Mouse (Mus musculus) brain, adult 2 months (tissue): ENCODE data around the gene Oosp1.

Source experiments
- DNase-seq: peaks from one replicate; pipeline ENCODE4 v3.0.0; 2011; ENCODE audit warnings: low read depth, low spot score

Gene Oosp1

DNA sequence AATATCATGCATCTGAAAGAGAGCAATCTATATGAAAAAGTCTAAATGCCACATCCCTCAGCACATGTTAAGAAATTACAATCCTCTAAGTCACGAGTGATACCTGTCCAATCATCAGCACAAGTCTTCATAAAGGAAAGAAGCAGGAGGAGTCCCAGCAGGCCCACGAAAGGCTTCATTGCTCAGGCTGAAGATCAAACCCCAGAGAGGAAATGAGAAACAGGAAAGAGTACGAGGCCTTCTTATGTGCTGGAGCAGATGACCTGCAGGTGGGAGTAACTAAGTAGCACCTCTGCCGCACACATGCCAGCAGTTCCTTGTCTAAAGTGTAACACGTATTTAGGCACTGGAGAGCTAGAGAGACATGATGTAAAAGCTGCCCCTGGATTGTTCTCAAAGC, at the start of gene Oosp1:
TSS of gene Oosp1 (minus strand) at position 312 of the 400 bp plus-strand sequence.
- DNase-seq = no peak

DNA sequence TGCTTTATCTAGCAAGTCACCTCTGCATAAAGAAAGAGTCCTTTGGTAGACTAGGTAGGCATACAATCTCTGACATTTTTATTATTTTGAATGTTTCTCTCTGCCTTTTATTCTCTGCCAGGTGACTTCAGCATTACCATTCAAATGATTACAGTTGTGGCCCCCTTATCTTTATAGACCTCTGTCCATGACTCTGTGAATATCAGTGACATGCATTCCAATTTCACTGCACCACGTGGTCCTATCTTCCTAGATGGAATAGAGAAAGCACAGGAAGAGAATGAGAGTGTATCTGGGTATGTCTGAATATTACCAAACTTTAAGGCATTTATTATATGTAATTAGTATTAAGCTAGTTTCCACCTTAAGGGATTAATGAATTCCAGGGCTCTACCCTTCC, 45.5 kb upstream of the Oosp1 start:
- DNase-seq = no peak

DNA sequence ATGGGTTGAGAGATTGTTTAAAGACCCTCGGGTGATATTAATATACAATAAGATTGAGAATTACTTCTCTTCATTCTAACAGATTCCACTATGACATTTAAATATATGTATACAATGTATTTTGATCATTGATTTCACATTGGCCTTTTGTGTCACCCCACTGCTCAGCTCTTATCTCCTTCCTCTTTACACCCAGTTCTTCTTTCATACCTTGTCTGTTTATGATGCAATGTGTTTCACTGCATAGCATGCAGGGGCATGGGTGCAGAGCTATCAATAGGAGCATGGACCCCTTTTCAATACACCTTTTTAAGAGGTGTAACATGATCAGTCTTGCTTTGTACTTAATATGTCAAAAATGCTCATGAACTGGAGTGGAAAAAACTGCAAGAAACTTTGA, 39.3 kb upstream of the Oosp1 start:
- DNase-seq = no peak

DNA sequence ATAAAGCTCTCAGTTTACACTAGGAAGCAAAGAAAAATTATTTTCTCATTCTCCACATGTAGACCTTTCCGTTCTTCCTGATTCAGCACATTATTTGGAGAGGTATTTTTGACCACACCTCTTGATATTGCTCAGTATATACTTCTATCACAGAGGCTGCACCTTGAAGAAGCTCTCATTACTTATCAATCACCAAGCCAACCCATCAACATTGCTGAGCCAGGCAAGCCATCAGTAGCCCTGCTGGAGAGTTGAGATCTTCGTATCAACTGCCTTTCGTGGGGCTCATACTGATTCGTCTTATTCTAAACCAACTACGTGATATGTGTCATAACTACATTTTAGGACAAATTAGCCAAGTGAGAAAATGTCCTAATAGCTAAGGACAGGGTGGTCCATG, 36.4 kb upstream of the Oosp1 start:
- DNase-seq = no peak

DNA sequence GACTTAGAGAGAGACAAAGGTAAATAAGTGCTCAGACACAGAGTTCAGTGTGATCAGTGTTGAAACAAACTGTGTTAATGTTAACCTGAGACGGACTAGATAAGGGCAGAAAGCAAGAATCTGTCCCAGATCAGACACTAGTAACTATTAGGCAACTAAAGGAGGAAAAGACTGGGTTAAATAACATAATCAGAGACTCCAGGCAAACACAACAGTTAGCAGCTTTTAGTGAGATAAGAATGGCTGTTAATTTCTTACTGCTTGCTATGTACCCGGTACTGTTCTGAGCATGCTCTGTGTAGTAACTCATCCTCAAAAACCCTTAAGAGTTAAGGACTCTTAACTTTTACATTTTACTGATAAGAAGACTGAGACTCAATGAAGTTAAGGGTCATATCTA, 35.0 kb upstream of the Oosp1 start:
- no peak for DNase-seq

DNA sequence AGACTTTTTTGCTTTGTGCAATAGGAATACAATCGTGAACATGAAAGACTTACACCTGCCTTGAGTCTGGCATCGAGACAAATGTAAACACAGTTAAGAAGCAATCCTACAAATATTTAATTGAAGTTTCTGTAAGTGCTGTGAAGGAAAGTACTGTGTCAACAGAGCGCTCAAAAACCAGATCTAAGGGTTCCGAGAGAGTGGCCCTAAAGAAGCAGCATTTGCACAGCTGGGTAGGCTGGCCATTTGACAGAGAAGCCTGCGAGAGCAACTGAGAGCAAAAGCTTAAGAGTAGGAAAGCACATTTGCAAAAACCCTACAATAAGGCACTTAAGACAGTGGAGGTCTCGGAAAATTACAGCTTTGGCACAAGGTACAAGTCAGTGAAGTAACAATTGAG, 33.3 kb upstream of the Oosp1 start:
- DNase-seq = no peak

DNA sequence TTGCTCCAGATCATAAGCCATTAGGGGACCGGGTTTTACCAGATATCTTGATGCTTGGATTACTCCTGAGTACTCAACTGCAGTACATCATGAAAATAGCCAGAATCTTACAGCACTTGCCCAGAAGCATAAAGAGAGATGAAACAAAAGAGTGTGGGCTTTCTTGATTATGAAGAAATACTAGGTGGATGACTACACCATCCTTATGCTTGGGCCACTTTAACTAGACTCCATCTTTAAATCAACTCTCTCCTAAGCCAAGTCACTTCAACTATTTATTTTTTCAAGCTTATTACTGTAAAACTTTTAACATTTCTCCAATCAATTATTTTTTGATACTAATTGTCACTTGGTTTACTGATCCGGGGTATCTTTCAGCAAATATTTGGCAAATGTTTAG, 32.9 kb upstream of the Oosp1 start:
- no peak for DNase-seq

DNA sequence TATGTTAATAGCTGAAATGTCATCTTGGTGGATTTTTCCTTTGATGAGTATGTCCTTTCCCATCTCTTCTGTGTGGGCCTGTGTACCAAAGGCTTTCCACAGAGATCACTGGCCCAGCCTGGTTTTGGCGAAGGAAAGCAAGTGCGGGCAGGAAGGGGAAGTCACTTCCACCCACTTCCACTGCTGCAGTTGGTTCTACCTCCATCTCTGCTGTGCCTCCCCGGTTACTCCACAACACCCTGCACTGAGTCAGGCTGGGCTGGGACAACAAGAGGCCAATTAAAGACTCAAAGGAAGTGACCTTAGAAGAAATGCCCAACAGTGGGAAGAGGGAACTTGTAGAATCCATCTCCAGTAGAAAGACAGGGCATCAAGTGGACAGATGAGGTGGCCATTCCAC, 29.1 kb upstream of the Oosp1 start:
- no peak for DNase-seq

DNA sequence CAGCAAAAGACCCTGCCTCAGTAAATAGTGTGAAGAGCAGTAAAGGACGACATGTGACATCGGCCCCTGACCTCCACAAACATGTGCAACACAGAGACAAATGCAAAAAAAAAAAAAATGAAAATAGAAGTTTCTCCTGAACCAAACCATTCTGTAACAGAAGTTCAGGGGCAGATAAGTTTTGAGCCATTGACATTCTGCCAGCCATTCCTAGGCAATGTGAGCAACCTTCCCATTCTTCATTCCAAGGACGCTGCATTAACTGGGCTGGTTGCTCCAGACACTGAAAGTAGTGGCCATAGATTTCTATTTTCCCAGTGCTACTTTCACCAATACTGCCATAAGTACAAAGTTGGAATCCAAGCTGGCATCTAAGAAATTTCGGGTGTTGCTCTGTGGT, 21.5 kb upstream of the Oosp1 start:
- DNase-seq = no peak

DNA sequence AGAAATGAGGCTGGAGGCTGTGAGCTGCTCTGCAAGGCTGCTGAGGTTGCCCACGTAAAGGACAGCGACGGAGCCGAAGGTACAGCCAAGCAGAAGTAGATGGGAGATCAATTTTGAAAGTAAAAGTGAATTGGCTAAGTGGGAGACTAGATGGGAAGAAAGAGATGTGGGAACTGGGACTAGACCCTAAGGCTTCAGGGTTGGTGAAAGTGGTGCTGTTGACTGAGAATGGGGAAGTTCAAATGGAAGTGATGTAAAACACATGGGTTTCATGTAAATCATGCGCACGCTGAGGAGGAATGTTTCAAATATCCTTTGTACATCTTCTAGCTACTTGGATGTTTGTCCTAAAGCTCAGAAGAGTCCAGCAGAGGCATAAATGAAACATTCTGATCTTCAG, 7.4 kb upstream of the Oosp1 start:
- DNase-seq = no peak

DNA sequence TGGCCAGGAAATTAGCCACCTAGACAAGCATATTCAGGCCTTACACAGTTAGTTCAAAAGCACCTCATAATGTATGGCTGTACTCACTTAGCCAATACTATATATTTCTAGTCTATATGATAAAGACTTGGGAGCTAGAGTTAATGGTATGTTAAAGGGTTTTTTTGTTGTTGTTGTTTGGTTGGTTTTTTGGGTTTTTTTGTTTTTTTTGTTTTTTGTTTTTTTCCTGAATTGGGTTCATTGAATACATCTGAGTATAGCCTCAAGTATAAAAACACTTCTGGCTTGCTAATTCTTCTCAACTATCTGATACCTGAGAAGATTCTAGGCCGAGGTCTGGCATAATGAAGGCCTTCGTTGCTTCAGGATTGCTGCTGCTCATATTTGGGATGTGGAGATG, 5.8 kb upstream of the Oosp1 start, which contains the start of gene Oosp3:
TSS of gene Oosp3 (plus strand) at position 301 of the 400 bp plus-strand sequence.
- DNase-seq = no peak

DNA sequence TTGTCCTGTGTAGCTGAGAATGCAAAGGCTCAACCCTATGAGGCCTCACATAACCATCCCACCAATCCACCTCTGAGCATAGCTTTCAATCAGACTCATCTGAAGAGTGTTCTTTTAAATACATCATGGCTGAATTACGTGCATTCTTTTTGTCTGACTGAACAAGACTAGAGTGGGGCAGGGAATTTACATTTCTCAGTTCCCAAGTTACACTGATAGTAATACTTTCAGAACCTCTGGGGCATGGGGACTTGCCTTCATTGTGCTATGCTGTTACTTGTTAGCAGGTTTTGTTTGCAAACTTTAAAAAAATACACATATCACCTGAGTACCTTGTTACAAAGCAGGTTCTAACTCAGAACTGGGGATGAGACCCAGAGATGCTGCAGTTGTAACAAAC, 504 bp upstream of the Oosp1 start:
- no peak for DNase-seq

DNA sequence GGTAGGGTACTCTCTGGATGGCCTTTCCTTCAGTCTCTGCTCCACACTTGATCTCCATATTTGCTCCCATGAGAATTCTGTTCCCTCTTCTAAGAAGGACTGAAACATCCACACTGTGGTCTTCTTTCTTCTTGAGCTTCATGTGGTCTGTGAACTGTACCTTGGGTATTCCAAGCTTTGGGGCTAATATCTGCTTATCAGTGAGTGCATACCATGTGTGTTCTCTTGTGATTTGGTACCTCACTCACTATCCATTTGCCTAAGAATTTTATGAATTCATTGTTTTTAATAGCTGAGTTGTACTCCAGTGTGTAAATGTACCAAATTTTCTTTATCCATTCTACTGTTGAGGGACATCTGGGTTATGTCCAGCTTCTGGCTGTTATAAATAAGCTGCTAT, 29.4 kb downstream of the Oosp1 start:
- no peak for DNase-seq

DNA sequence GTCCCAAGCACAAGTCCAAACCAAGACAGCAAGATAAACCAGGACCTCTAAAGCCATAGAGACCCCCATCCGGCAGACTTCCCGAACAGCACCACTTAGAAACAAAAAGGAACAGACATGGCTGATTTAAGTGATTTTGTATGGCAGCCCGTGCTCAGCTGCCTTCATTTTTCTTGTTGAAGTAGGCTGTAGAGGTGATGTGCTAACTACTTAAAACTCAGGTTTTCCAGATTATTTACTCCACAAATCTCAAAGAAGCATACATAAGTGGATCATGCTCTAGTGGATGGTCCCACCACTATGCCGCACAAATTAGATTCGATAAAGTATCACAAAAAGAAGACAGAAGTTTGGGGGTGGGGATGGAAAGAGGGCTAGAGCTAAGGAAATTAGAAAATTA, 30.5 kb downstream of the Oosp1 start, which contains the start of gene Oosp2:
TSS of gene Oosp2 (minus strand) at position 101 of the 400 bp plus-strand sequence.
- DNase-seq = no peak

DNA sequence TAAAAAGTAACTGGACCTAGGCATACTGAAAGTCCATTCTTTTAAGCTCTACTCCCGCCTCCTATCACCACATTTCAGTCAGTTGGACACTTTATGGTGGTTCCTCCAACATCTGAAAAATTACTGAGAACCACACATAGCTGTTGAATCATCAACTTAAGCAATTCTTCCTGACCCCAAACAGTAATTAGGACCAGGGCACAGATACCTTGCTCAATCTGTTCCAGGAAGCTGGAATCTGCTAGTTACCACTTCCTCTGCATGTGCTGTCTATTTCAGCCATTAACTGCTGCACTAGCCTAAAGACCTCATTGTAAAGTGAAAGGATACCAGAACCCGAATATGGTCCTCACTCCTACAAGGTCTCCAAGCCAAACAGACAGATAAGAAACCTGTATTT, 31.8 kb downstream of the Oosp1 start:
- no peak for DNase-seq

DNA sequence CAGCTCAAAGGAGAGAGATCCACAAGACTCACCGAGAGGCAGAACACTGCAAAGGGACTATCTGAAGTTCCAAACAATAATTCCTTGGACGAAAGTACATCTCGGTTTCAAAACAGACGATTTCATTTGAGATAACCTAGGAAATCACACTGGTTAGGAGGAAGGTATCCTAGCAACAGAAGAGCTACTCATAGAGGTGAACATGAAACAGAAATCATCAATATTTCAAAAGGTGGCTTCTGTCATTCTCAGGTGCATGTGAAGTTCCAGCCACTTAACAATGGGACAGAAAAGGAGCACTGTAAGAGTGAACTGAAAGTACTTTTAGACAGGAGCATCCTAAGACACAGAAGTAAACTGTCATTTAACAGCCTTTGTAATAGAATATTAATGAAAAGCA, 41.4 kb downstream of the Oosp1 start:
- no peak for DNase-seq

DNA sequence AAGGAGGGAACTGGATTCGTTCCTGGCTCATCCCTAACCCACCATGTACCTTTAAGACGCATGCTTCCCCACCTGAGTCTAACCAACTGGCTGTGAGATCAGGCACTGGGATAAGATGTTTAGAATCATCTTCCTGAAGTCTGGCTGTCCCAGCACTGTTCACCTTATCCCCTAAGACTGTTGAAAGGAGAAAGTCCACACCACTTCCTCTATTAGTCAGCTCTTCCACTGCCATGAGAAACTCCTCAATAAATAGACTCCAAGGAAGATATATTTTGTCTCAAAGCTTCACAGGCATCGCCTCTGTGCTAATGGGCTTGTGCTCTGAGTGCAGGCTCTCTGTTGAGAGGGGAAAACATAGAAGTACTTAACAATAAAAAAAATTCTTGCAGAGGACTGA, 44.8 kb downstream of the Oosp1 start:
- no peak for DNase-seq

DNA sequence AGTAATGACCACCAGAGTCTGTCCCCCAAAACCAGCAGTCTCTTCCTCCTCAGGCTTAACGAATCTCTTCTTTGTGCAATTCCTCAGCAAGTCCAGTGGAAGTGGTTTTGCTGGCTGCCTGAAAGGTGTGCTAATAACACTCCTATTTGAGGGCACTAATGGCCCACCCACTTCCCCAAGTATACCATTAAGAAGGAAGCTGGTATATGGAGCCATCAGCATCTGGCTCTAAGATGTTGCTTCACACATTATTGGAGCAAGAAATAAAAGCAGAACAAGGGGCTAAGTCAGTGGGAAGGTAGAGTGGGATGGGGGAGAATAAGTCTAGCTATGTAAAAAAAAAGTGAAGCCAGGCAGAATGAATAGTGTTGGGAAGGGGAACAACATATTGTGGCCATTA, 50.2 kb downstream of the Oosp1 start, which contains the start of gene Ms4a3:
TSS of gene Ms4a3 (minus strand) at position 120 of the 400 bp plus-strand sequence.
- no peak for DNase-seq

DNA sequence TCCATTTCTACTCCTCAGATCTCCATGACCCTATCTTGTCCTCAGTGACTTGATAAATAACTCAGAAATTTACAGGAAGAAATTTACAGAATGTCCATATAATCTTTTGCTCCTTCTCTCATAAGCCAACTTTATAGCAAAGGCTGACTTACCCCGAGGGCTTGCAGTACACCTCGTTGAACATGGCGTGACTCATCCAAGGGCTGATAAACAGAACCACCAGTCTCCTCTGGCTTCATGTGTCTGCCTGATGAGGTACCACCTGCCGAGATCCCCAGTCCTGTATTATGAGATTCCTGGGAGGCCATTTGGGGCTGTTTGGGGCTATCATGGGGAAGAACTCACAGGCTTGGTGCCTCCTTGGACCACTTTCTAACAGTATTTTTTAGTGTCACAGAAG, 51.9 kb downstream of the Oosp1 start:
- no peak for DNase-seq

DNA sequence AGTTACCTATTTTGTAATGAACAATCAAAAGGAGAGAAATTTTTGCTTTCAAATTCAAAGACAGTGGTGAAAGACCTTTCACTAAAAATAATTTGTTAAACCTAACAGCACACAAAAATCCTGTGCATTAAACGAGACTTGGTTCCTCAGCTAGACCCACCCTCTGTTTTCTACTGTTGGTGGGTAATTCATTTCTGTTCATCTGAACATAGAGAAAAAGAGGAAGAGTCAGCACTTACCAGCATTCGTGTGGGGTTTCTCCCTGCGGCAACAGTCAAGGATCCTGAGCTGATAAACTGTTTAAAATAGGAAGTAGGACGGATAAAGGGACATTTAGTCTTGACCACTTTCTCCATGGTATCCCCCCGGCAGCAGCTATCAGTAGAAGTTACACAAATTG, 55.4 kb downstream of the Oosp1 start:
- DNase-seq = no peak

DNA sequence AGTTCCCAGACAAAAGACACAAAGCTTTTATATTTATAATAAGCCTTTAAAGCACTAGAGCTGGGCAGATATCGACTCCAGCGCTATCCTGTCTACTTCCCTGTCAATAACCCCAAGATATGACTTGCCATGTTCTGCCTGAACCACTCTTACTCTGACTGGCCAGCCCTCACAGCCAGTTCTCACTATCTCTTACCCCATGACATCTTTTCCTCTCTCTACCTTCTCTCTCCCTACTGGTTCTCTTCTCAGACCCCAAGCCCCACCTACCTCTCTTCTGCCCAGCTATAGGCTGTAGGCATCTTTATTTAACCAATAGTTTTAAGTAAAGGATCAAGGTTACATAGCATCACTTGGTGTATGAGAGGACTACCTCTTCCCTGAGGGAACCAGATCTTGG, 56.6 kb downstream of the Oosp1 start:
- DNase-seq = no peak

DNA sequence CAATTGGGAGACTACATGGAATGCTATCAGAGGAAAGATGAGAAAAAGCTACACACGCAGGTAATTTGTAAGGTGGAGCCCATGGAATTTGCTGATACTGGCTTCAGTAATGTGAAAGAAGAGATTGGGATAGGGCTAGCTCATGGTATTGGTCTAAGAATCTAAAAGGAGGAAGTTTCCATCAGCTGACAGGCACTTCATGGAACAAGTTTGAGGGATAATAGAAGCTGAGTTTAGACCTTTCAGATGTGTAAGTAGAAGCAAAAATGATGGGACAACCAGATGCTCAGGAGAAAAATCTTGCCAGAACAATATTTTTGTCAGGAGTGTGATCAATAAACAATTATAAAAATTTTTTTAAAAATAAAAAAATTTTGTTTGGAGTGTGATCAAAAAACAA, 57.2 kb downstream of the Oosp1 start:
- DNase-seq = no peak

DNA sequence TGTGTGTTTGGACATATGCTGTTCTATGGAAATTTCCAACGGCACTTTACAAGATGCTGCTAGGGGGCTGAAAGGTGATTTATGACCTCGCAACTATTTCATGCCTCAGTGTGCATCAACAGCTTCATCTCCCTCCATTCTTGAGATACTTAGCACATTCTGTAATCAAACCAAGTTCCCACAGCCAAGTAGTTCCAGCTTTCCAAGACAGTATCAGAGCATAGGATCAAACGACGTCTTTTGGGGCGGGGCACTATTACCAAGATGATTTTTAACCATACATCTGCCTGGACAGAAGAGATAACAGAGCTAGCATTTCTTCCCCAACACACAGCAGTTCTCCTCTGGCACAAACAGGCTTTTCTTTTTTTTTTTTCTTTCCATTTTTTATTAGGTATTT, 65.7 kb downstream of the Oosp1 start:
- DNase-seq = no peak

DNA sequence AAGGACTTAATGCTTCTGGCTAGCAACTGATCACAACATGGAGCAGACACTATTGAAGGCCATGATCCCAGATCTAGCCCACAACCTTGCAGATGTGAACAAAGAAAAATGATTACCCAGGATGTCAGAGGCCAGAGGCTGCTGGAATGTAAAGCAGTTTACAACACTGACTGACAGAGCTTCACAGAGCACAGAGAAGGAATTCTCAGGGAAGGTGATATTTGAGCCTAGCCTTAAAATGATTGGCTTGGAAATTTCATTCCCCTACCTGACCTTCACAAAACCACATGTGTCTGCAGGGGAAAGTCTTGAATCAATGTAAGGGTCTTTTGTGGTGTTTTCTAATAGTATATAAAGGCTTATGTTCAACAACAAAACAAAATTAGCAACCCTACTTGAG, 66.2 kb downstream of the Oosp1 start:
- no peak for DNase-seq

DNA sequence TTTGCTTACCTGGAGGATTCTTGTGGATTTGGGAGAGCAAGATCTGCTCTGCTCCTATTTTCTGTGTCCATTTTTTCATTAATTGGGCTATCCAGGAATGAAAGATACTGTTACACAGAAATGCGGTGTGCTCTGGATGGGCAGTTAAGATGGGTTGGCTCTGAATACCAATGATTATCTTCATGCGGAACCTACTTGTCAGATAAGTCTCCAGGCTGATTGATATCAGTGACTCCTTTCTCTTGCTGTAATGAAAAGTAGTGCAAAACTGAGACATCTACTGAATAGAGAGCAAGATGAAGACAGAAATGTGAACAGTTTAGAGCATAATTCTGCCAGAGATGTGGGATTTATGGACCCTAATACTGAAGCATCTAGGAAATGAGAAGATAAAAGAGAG, 67.4 kb downstream of the Oosp1 start, which contains the start of gene Ms4a2:
TSS of gene Ms4a2 (minus strand) at position 169 of the 400 bp plus-strand sequence.
- no peak for DNase-seq
